Mouse (Mus musculus): ENCODE measurements around the gene Cacna2d4. TPM values are rescaled to one million over a fixed set of nuclear protein-coding genes. Genes with fewer than 3 reads are reported as not detected.
A peak's percentile ranks its signal among the peaks of the same experiment; 100 is the strongest.

Cacna2d4 gene
- polyA plus RNA-seq, 1 experiment from 2014 or later = 0.58 TPM

GRCm38 (mm10) chr6:119332111-119332510, 95.8 kb downstream of the Cacna2d4 start:
- H3K27ac ChIP-seq (replicated peaks; ENCODE audit: low read depth, low read length) = no peak overlapping the region
- DNase-seq (no peak), ATAC-seq (ENCODE audit: low FRiP score, low TSS enrichment) (no peak)
- no peak overlapping the region for H3K4me2 ChIP-seq (ENCODE audit: low read length)
- WGBS = 14% methylated on average over 1 of the region's 1 CpGs
- H3K4me3 ChIP-seq (replicated peaks; ENCODE audit: low read depth, low read length) = no peak overlapping the region
- no peak overlapping the region for H3K9ac ChIP-seq (replicated peaks; ENCODE audit: low read length)
- H3K4me1 ChIP-seq (ENCODE audit: control insufficient read depth, insufficient read depth, low read length) = peaks cover 20% of the 10 kb centered on the region
- H3K27me3 ChIP-seq (ENCODE audit: control insufficient read depth, insufficient read depth, low read length) = no peaks in the 10 kb centered on the region
- H3K9me3 ChIP-seq (ENCODE audit: control insufficient read depth, low read length) = no peaks in the 10 kb centered on the region
- no peaks in the 10 kb centered on the region for H3K36me3 ChIP-seq (ENCODE audit: control insufficient read depth, insufficient read depth, low read length)

- Histone ChIP-seq H3K27me3 (ENCODE audit: control insufficient read depth, insufficient read depth, low read length) (no peaks in the 10 kb centered on the region), H3K9ac (replicated peaks; ENCODE audit: low read length) (no peak overlapping the region), H3K27ac (replicated peaks; ENCODE audit: low read depth, low read length) (no peak overlapping the region), H3K4me1 (ENCODE audit: control insufficient read depth, insufficient read depth, low read length) (peaks cover 19% of the 10 kb centered on the region), H3K36me3 (ENCODE audit: control insufficient read depth, insufficient read depth, low read length) (no peaks in the 10 kb centered on the region), H3K9me3 (ENCODE audit: control insufficient read depth, low read length) (no peaks in the 10 kb centered on the region), H3K4me3 (replicated peaks; ENCODE audit: low read depth, low read length) (no peak overlapping the region), H3K4me2 (ENCODE audit: low read length) (no peak overlapping the region)
- ATAC-seq (ENCODE audit: low FRiP score, low TSS enrichment) = no peak
- 39% methylated on average over 3 of the region's 3 CpGs for WGBS
- DNase-seq = no peak
These were observed 96.9 kb downstream of the Cacna2d4 start for GRCm38 (mm10) chr6:119333202-119333601.

GRCm38 (mm10) chr6:119333831-119334230, 97.5 kb downstream of the Cacna2d4 start:
- Histone ChIP-seq H3K9me3 (ENCODE audit: control insufficient read depth, low read length) (no peaks in the 10 kb centered on the region), H3K4me3 (replicated peaks; ENCODE audit: low read depth, low read length) (no peak overlapping the region)
- WGBS = 57% methylated on average over 3 of the region's 3 CpGs

DNA sequence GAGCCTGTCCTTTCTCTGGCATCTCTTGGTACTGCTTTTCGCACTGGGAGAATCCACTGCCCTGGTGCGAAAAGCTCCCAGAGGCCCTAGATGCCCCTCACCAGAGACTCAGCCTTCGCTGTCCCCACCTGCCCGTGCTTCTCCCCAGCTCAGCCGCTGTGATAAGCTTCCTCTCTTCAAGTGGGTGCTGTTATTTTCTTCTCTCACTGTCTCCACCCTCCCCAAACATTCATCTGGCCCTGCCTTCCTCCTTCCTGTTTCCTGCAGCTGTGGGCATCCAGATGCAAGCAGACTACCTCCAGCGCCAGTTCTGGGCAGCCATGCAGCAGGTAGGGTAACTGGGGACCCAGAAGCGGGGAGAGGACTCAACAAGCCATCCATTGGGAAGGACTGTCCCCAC, 99.8 kb downstream of the Cacna2d4 start:
- ATAC-seq (ENCODE audit: low FRiP score, low TSS enrichment) (no peak), DNase-seq (no peak)
- no peaks in the 10 kb centered on the region for H3K36me3 ChIP-seq (ENCODE audit: control insufficient read depth, insufficient read depth, low read length)
- H3K27me3 ChIP-seq (ENCODE audit: control insufficient read depth, insufficient read depth, low read length) = no peaks in the 10 kb centered on the region
- no peak overlapping the region for H3K9ac ChIP-seq (replicated peaks; ENCODE audit: low read length)
- 0 out of 2 replicates have a peak, but pooled peaks cover 2% of the 10 kb centered on the region for H3K4me1 ChIP-seq (ENCODE audit: control insufficient read depth, insufficient read depth, low read length)
- H3K27ac ChIP-seq (replicated peaks; ENCODE audit: low read depth, low read length) = no peak overlapping the region
- no peak overlapping the region for H3K4me2 ChIP-seq (ENCODE audit: low read length)
- WGBS = 83% methylated on average over 7 of the region's 7 CpGs
- no peaks in the 10 kb centered on the region for H3K9me3 ChIP-seq (ENCODE audit: control insufficient read depth, low read length)
- no peak overlapping the region for H3K4me3 ChIP-seq (replicated peaks; ENCODE audit: low read depth, low read length)

More at GRCm38 (mm10) chr6:119333831-119334230, 97.5 kb downstream of the Cacna2d4 start:
- ATAC-seq (ENCODE audit: low FRiP score, low TSS enrichment) = no peak
- Histone ChIP-seq H3K4me2 (ENCODE audit: low read length) (no peak overlapping the region), H3K36me3 (ENCODE audit: control insufficient read depth, insufficient read depth, low read length) (no peaks in the 10 kb centered on the region), H3K27me3 (ENCODE audit: control insufficient read depth, insufficient read depth, low read length) (no peaks in the 10 kb centered on the region), H3K9ac (replicated peaks; ENCODE audit: low read length) (no peak overlapping the region), H3K27ac (replicated peaks; ENCODE audit: low read depth, low read length) (no peak overlapping the region), H3K4me1 (ENCODE audit: control insufficient read depth, insufficient read depth, low read length) (peaks cover 12% of the 10 kb centered on the region)
- no peak for DNase-seq

DNA sequence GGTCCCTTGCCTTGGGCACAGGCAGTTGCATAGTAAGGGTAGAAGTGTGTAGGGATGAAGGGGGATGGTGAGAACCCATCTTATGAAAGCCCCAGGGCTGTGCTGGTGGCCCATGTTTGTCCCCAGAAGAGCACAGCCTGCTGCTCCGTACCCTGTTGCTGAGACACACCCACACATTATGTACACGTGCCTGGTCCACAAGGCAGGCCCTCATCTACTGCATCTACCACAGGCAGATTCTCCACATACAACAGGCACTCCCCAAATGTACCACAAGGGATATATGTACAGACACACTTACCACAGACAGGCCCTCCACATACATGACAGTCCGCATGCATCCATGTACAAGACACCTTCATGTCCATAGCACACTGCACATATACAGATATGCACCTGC, 101.0 kb downstream of the Cacna2d4 start:
- no peaks in the 10 kb centered on the region for H3K9me3 ChIP-seq (ENCODE audit: control insufficient read depth, low read length)
- ATAC-seq (ENCODE audit: low FRiP score, low TSS enrichment) (no peak), DNase-seq (no peak)
- WGBS = 78% methylated on average over 3 of the region's 3 CpGs
- no peaks in the 10 kb centered on the region for H3K27me3 ChIP-seq (ENCODE audit: control insufficient read depth, insufficient read depth, low read length)
- 0 out of 2 replicates have a peak, but pooled peaks cover 2% of the 10 kb centered on the region for H3K4me1 ChIP-seq (ENCODE audit: control insufficient read depth, insufficient read depth, low read length)
- H3K27ac ChIP-seq (replicated peaks; ENCODE audit: low read depth, low read length) = no peak overlapping the region
- H3K4me3 ChIP-seq (replicated peaks; ENCODE audit: low read depth, low read length) = no peak overlapping the region
- H3K9ac ChIP-seq (replicated peaks; ENCODE audit: low read length) = no peak overlapping the region
- no peaks in the 10 kb centered on the region for H3K36me3 ChIP-seq (ENCODE audit: control insufficient read depth, insufficient read depth, low read length)
- H3K4me2 ChIP-seq (ENCODE audit: low read length) = no peak overlapping the region

- H3K9ac ChIP-seq (replicated peaks; ENCODE audit: low read length) = no peak overlapping the region
- 22% methylated on average over 11 of the region's 11 CpGs for WGBS
- H3K9me3 ChIP-seq (ENCODE audit: control insufficient read depth, low read length) = no peaks in the 10 kb centered on the region
- DNase-seq (no peak), ATAC-seq (ENCODE audit: low FRiP score, low TSS enrichment) (no peak)
- no peaks in the 10 kb centered on the region for H3K27me3 ChIP-seq (ENCODE audit: control insufficient read depth, insufficient read depth, low read length)
- no peaks in the 10 kb centered on the region for H3K36me3 ChIP-seq (ENCODE audit: control insufficient read depth, insufficient read depth, low read length)
- H3K4me1 ChIP-seq (ENCODE audit: control insufficient read depth, insufficient read depth, low read length) = 0 out of 2 replicates have a peak, but pooled peaks cover 2% of the 10 kb centered on the region
- H3K4me2 ChIP-seq (ENCODE audit: low read length) = no peak overlapping the region
- H3K4me3 ChIP-seq (replicated peaks; ENCODE audit: low read depth, low read length) = no peak overlapping the region
- no peak overlapping the region for H3K27ac ChIP-seq (replicated peaks; ENCODE audit: low read depth, low read length)
These were observed 102.0 kb downstream of the Cacna2d4 start for GRCm38 (mm10) chr6:119338121-119338912.

DNA sequence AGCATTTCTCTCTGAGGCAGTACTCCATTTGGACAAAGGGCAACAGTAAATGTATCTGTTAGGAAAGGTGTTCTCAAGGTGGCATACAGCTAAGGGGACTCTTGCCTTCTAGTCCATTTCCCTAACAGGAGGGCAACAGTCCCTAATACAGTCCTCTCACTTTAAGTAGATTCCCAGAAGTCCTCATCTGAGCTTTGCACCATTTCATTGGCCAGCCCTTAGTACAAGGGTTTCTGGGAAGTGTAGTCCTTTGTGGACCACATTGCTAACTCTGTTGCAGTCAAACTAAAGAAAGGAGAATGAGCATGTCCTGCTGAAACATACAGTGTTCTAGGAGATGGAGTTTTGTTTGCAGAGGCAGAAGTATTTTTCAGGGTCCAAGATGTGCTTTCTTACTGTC, 105.1 kb downstream of the Cacna2d4 start:
- Histone ChIP-seq H3K4me3 (replicated peaks; ENCODE audit: low read depth, low read length) (no peak overlapping the region), H3K4me2 (ENCODE audit: low read length) (no peak overlapping the region), H3K36me3 (ENCODE audit: control insufficient read depth, insufficient read depth, low read length) (no peaks in the 10 kb centered on the region), H3K27me3 (ENCODE audit: control insufficient read depth, insufficient read depth, low read length) (no peaks in the 10 kb centered on the region), H3K9ac (replicated peaks; ENCODE audit: low read length) (no peak overlapping the region), H3K9me3 (ENCODE audit: control insufficient read depth, low read length) (no peaks in the 10 kb centered on the region), H3K4me1 (ENCODE audit: control insufficient read depth, insufficient read depth, low read length) (0 out of 2 replicates have a peak, but pooled peaks cover 2% of the 10 kb centered on the region), H3K27ac (replicated peaks; ENCODE audit: low read depth, low read length) (0 out of 2 replicates have a peak overlapping the region, but pooled peaks have one; percentile 14)
- ATAC-seq (ENCODE audit: low FRiP score, low TSS enrichment) (peak; percentile 88), DNase-seq (peak; percentile 86)

GRCm38 (mm10) chr6:119346257-119346656, 109.9 kb downstream of the Cacna2d4 start:
- ATAC-seq (ENCODE audit: low FRiP score, low TSS enrichment) (no peak), DNase-seq (no peak)
- Histone ChIP-seq H3K27me3 (ENCODE audit: control insufficient read depth, insufficient read depth, low read length) (no peaks in the 10 kb centered on the region), H3K4me2 (ENCODE audit: low read length) (no peak overlapping the region), H3K36me3 (ENCODE audit: control insufficient read depth, insufficient read depth, low read length) (no peaks in the 10 kb centered on the region), H3K9me3 (ENCODE audit: control insufficient read depth, low read length) (no peaks in the 10 kb centered on the region), H3K4me3 (replicated peaks; ENCODE audit: low read depth, low read length) (no peak overlapping the region), H3K9ac (replicated peaks; ENCODE audit: low read length) (no peak overlapping the region), H3K27ac (replicated peaks; ENCODE audit: low read depth, low read length) (no peak overlapping the region), H3K4me1 (ENCODE audit: control insufficient read depth, insufficient read depth, low read length) (no peaks in the 10 kb centered on the region)
- WGBS = 72% methylated on average over 10 of the region's 10 CpGs

DNA sequence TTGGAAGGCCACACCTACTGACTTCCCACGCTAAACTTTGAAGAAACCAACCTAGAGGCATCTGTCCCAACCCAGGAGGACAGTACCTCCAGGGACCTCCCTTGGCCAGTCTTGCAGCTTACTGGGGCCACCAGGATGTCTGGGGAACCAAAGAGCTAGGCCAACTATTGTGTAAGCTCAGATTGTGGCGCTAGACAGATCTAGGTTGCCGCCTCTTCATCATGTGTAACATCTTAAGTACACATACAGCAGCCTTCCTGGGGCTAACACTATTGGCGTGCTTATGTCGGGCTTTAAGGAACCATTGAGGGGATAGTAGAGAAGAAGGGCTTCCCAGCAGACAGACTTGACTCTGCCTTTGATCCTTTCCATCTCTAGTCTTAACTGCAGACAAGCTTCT, 111.5 kb downstream of the Cacna2d4 start:
- Histone ChIP-seq H3K27me3 (ENCODE audit: control insufficient read depth, insufficient read depth, low read length) (no peaks in the 10 kb centered on the region), H3K4me2 (ENCODE audit: low read length) (no peak overlapping the region), H3K4me3 (replicated peaks; ENCODE audit: low read depth, low read length) (no peak overlapping the region), H3K4me1 (ENCODE audit: control insufficient read depth, insufficient read depth, low read length) (no peaks in the 10 kb centered on the region), H3K36me3 (ENCODE audit: control insufficient read depth, insufficient read depth, low read length) (no peaks in the 10 kb centered on the region; the same call in 1 of the 2 replicates), H3K9ac (replicated peaks; ENCODE audit: low read length) (no peak overlapping the region), H3K9me3 (ENCODE audit: control insufficient read depth, low read length) (no peaks in the 10 kb centered on the region), H3K27ac (replicated peaks; ENCODE audit: low read depth, low read length) (no peak overlapping the region)
- ATAC-seq (ENCODE audit: low FRiP score, low TSS enrichment) (no peak), DNase-seq (no peak)
- 72% methylated on average over 5 of the region's 5 CpGs for WGBS
